Mouse (Mus musculus) small intestine, adult 2 months (tissue): ENCODE results near the gene Lrp5. TPM values are rescaled to one million over a fixed set of nuclear protein-coding genes. Genes with fewer than 3 reads are reported as not detected.
"Not testable (repeated sequence)": the region's sequence is repeated elsewhere in the genome, so short reads cannot be mapped to it uniquely, and the experiment has no call there.

ENCODE experiments used
- H3K27ac ChIP-seq: fragments of 200-500 bp; 2 replicates; pipeline ENCODE4 v1.5.1; 2012; ENCODE audit warnings: low read depth, low read length, control low read depth, inconsistent platforms; ENCODE audit not compliant: insufficient read depth
- H3K27me3 ChIP-seq: fragments of 200-500 bp; 2 replicates; pipeline ENCODE4 v1.6.1; 2012; ENCODE audit warnings: mild to moderate bottlenecking, moderate library complexity, low read length, inconsistent platforms; ENCODE audit not compliant: control insufficient read depth, insufficient read depth
- H3K36me3 ChIP-seq: fragments of 200-500 bp; 2 replicates; pipeline ENCODE4 v1.6.1; 2012; ENCODE audit warnings: mild to moderate bottlenecking, low read length, control low read depth, inconsistent platforms; ENCODE audit not compliant: control insufficient read depth, insufficient read depth
- H3K4me1 ChIP-seq: fragments of 200-500 bp; 2 replicates; pipeline ENCODE4 v1.6.1; 2012; ENCODE audit warnings: low read length, inconsistent platforms, mixed read lengths; ENCODE audit not compliant: control insufficient read depth, insufficient read depth, insufficient read length
- H3K4me3 ChIP-seq: fragments of 200-500 bp; 2 replicates; pipeline ENCODE4 v1.5.1; 2012; ENCODE audit warnings: low read depth, mild to moderate bottlenecking, control low read depth, inconsistent platforms, low read length, moderate library complexity
- CTCF ChIP-seq: fragments of 200-500 bp; IDR thresholded peaks from 2 replicates; pipeline ENCODE4 v1.5.1; 2012; ENCODE audit warnings: low read depth, mild to moderate bottlenecking, control low read depth, inconsistent platforms, low read length, moderate library complexity, mixed read lengths; ENCODE audit not compliant: insufficient replicate concordance, insufficient read length; ENCODE audit errors: extremely low read depth
- POLR2A ChIP-seq: fragments of 200-500 bp; IDR thresholded peaks from 2 replicates; pipeline ENCODE4 v1.6.1; 2012; ENCODE audit warnings: low read depth, mild to moderate bottlenecking, control low read depth, inconsistent platforms, low read length, moderate library complexity
- WGBS: fragments of 180-500 bp; shearing (Covaris S2); methylation state at CpG from one replicate; pipeline ENCODE4 v1.1.7; 2018; 5-methylcytosine and 5-hydroxymethylcytosine counted together
- polyA plus RNA-seq: library from polyadenylated mRNA; depleted of rRNA; stranded (reverse); fragments of >200 nt; gene quantifications from 2 replicates; pipeline ENCODE4 v1.2.3, GENCODE M21; 2012

Gene Lrp5
- polyA plus RNA-seq, 1 experiment = 96.7 TPM

GRCm38 (mm10) chr19:3667979-3668378 lies 18.4 kb downstream of the Lrp5 start:
- Histone ChIP-seq H3K27ac (peak overlapping the region; percentile 79; the same call in 1 of the 2 replicates), H3K27me3 (no peaks in the 10 kb centered on the region), H3K4me1 (peaks cover 39% of the 10 kb centered on the region), H3K4me3 (no peak overlapping the region), H3K36me3 (peaks cover 4% of the 10 kb centered on the region; the same call in 1 of the 2 replicates)
- WGBS = 61% methylated on average over 11 of the region's 11 CpGs
- TF ChIP-seq POLR2A (no peak), CTCF (no peak)

- no peak overlapping the region for H3K27ac ChIP-seq
- H3K4me1 ChIP-seq = peaks cover 39% of the 10 kb centered on the region
- 56% methylated on average over 6 of the region's 6 CpGs for WGBS
- H3K4me3 ChIP-seq = no peak overlapping the region
- no peak for TF ChIP-seq CTCF
- H3K27me3 ChIP-seq = no peaks in the 10 kb centered on the region
- no peaks in the 10 kb centered on the region for H3K36me3 ChIP-seq
Observed at GRCm38 (mm10) chr19:3667155-3667895, 19.0 kb downstream of the Lrp5 start.

GRCm38 (mm10) chr19:3666632-3667031 lies 19.7 kb downstream of the Lrp5 start:
- TF ChIP-seq POLR2A = no peak
- TF ChIP-seq CTCF = no peak
- Histone ChIP-seq H3K27ac (peak overlapping the region; percentile 14; the same call in 1 of the 2 replicates), H3K4me1 (peaks cover 39% of the 10 kb centered on the region), H3K27me3 (no peaks in the 10 kb centered on the region), H3K36me3 (no peaks in the 10 kb centered on the region), H3K4me3 (no peak overlapping the region)
- 52% methylated on average over 2 of the region's 2 CpGs for WGBS

- Histone ChIP-seq H3K36me3 (no peaks in the 10 kb centered on the region), H3K27ac (0 out of 2 replicates have a peak overlapping the region, but pooled peaks have one; percentile 14), H3K4me1 (peaks cover 39% of the 10 kb centered on the region), H3K27me3 (no peaks in the 10 kb centered on the region), H3K4me3 (no peak overlapping the region)
- 12% methylated on average over 5 of the region's 5 CpGs for WGBS
- TF ChIP-seq CTCF (no peak), POLR2A (no peak)
Observed at GRCm38 (mm10) chr19:3665510-3665909, 20.9 kb downstream of the Lrp5 start.

- WGBS = 97% methylated on average over 4 of the region's 4 CpGs
- H3K27ac ChIP-seq = no peak overlapping the region
- H3K4me1 ChIP-seq = no peaks in the 10 kb centered on the region
- H3K36me3 ChIP-seq = peaks cover 22% of the 10 kb centered on the region
- TF ChIP-seq CTCF (no peak), POLR2A (no peak)
- H3K27me3 ChIP-seq = no peaks in the 10 kb centered on the region
- H3K4me3 ChIP-seq = no peak overlapping the region
Observed at GRCm38 (mm10) chr19:3657947-3658346, 28.4 kb downstream of the Lrp5 start.

GRCm38 (mm10) chr19:3657065-3657464 lies 29.3 kb downstream of the Lrp5 start:
- H3K27me3 ChIP-seq, H3K27ac ChIP-seq, H3K4me1 ChIP-seq, H3K4me3 ChIP-seq: not testable (repeated sequence)
- peaks cover 25% of the 10 kb centered on the region for H3K36me3 ChIP-seq
- WGBS = 96% methylated on average over 4 of the region's 4 CpGs

- WGBS = 65% methylated on average over 1 of the region's 1 CpGs
- H3K4me1 ChIP-seq = no peaks in the 10 kb centered on the region
- peaks cover 34% of the 10 kb centered on the region for H3K36me3 ChIP-seq
- TF ChIP-seq CTCF = no peak
- TF ChIP-seq POLR2A = no peak
- H3K4me3 ChIP-seq = no peak overlapping the region
- H3K27ac ChIP-seq = no peak overlapping the region
- H3K27me3 ChIP-seq = no peaks in the 10 kb centered on the region
Observed at GRCm38 (mm10) chr19:3656144-3656543, 30.2 kb downstream of the Lrp5 start.

- Histone ChIP-seq H3K27me3 (no peaks in the 10 kb centered on the region), H3K27ac (no peak overlapping the region), H3K36me3 (peaks cover 40% of the 10 kb centered on the region), H3K4me1 (peaks cover 7% of the 10 kb centered on the region; the same call in 1 of the 2 replicates), H3K4me3 (no peak overlapping the region)
- WGBS = 79% methylated on average over 4 of the region's 4 CpGs
- TF ChIP-seq CTCF (no peak), POLR2A (no peak)
Observed at GRCm38 (mm10) chr19:3654940-3655339, 31.4 kb downstream of the Lrp5 start.
